Mouse (Mus musculus): ENCODE data around the gene Pom121l12. TPM values are rescaled to one million over a fixed set of nuclear protein-coding genes. Genes with fewer than 3 reads are reported as not detected.

Gene Pom121l12
- not detected for total RNA-seq (2021)

DNA sequence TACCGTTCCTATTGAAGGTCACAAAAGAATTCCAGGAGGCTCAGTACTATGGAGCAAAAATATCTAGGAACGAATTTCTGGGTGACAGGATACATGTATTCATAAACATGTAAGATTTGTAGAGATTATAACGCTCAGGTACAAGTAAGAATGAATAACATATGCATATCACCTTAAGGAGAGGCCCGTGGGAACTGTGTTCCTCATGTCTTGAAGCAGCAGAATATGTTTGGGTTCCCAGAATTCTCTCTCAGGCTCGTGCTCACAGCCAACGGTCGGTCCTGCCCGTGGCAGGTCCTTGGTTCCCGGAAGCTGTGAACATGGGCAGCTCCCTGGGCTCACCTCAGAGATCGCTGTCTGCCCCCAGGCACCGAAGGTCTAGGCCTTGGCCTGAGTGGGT, at the start of gene Pom121l12:
Gene Pom121l12, plus strand, starts transcription at position 301 of the 400 bp plus-strand sequence.
- no peak for DNase-seq
- intact Hi-C loops (cut with DNase I) = no loop called here

DNA sequence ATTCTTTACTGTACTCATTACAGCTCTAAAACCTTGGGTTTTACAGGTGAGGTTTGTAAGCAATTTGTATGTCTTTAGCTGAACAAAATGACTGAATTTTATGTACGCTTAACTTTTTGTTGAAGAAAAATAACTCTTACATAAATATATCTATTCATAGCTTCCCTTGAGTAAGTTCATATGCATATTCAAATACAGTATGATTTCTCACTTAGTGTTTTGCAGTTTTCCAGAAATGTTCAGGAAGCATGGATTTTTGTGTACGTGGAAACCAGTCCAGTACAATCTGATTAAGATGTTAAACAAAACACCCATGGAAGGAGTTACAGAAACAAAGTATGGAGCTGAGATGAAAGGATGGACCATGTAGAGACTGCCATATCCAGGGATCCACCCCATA, 12.8 kb downstream of the Pom121l12 start:
- intact Hi-C loops (cut with DNase I) = no loop called here
- DNase-seq = no peak

Measured in heart, postnatal 10 days (tissue).